Mouse (Mus musculus) liver, postnatal 0 days (tissue): Measurements from ENCODE around the gene Isoc2b. TPM values are rescaled to one million over a fixed set of nuclear protein-coding genes. Genes with fewer than 3 reads are reported as not detected.
"Not testable (repeated sequence)": the region's sequence is repeated elsewhere in the genome, so short reads cannot be mapped to it uniquely, and the experiment has no call there.

Experiments
- ATAC-seq: fragments of 200-750 bp; cut with Nextera tagmentation; 2 replicates; pipeline ENCODE4 v1.8.0; 2017; ENCODE audit warnings: mild to moderate bottlenecking, moderate library complexity
- DNase-seq: peaks from one replicate; pipeline ENCODE4 v3.0.0-alpha.2; 2016
- H3K27ac ChIP-seq: fragments of 300-500 bp; sonication (generic); 2 replicates; pipeline ENCODE4 v1.5.1; 2014; ENCODE audit warnings: antibody characterized with exemption, moderate library complexity, mild to moderate bottlenecking, low read depth
- H3K27me3 ChIP-seq: fragments of 300-500 bp; sonication (generic); 2 replicates; pipeline ENCODE4 v1.6.1; 2014; ENCODE audit warnings: low read length, control low read depth, mixed read lengths; ENCODE audit not compliant: insufficient read depth
- H3K36me3 ChIP-seq: fragments of 300-500 bp; sonication (generic); replicated peaks from 2 replicates; pipeline ENCODE4 v1.6.1; 2014; ENCODE audit warnings: mild to moderate bottlenecking, control low read depth, low read length, moderate library complexity, mixed read lengths; ENCODE audit not compliant: insufficient read depth
- H3K4me1 ChIP-seq: fragments of 300-500 bp; sonication (generic); 2 replicates; pipeline ENCODE4 v1.6.1; 2014; ENCODE audit warnings: antibody characterized with exemption, mild to moderate bottlenecking, control low read depth; ENCODE audit not compliant: insufficient read depth
- H3K4me2 ChIP-seq: fragments of 300-500 bp; sonication (generic); 2 replicates; pipeline ENCODE4 v1.6.1; 2014; ENCODE audit warnings: low read depth, mild to moderate bottlenecking, low read length, moderate library complexity, mixed read lengths
- H3K4me3 ChIP-seq: fragments of 300-500 bp; sonication (generic); 2 replicates; pipeline ENCODE4 v1.5.1; 2014; ENCODE audit warnings: low read depth, low read length
- H3K9ac ChIP-seq: fragments of 300-500 bp; sonication (generic); replicated peaks from 2 replicates; pipeline ENCODE4 v1.6.1; 2014; ENCODE audit warnings: mild to moderate bottlenecking, moderate library complexity
- H3K9me3 ChIP-seq: fragments of 300-500 bp; sonication (generic); 2 replicates; pipeline ENCODE4 v1.6.1; 2016; ENCODE audit warnings: mild to moderate bottlenecking, control low read depth, low read length, mixed read lengths
- CTCF ChIP-seq: sonication (generic); IDR thresholded peaks from 2 replicates; pipeline ENCODE4 v1.5.1; 2016; ENCODE audit warnings: antibody characterized with exemption, low read depth
- EP300 ChIP-seq: IDR thresholded peaks from 2 replicates; pipeline ENCODE4 v1.6.1; 2016; ENCODE audit warnings: antibody characterized with exemption, low read depth, mild to moderate bottlenecking
- WGBS: fragments of 180-500 bp; shearing (Covaris S2); extraction: QIAGEN DNeasy Blood & Tissue Kit; methylation state at CpG from one replicate; pipeline ENCODE4 v1.1.7; 2014; ENCODE audit not compliant: insufficient replicate concordance; 5-methylcytosine and 5-hydroxymethylcytosine counted together
- polyA plus RNA-seq: library from polyadenylated mRNA; unstranded; fragments of >200 nt; fragmentation: Nextera tagmentation; extraction: Ambion mirVana; gene quantifications from 2 replicates; pipeline ENCODE4 v1.2.1, GENCODE M21; 2015

The Isoc2b gene
- polyA plus RNA-seq, 1 experiment from 2014 or later = 8.0 TPM

DNA sequence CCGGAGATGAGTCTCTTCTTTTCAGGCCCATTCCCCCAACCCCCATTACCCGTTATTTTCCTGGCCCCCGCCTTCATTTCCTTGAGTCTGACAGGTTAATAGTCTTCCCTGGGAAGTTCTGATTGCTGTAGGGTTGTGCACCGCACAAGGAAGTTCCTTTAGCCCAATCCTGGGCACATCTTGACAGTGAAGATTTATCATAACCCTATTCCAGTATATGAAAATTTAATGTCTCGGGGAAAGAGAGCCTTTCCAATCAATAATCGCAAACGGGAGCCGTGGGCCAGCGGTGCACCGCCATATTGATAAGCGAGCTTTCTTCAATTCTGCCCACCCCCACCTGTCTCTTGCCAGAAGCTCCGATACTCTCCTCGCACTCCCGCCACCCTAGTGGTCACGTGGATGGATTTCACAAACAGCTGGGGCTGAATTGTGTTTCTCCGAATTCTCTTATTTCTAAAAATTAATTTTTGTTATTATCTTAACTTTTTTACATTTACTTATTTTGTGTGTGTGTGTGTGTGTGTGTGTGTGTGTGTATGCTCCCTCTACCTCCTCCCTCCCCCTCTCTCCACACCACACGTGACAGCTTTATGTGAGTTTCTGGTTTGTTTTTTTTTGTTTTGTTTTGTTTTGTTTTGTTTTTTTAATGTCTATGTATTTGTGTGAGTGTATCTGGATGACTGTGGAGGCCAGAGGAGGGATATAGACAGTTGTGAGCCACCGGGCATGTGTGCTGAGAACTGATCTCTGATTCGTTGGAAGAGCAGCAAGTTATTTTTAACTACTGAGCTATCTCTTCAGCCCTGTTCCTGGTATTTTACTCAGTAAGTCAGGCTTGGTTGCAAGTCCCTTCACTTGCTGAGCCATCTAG, 29.8 kb upstream of the Isoc2b start:
- 6% methylated on average over 19 of the region's 19 CpGs for WGBS
- peak; percentile 36 for DNase-seq
- TF ChIP-seq EP300 (no peak), CTCF (0 out of 2 replicates have a peak, but pooled peaks have one; percentile 1)
- Histone ChIP-seq H3K4me2 (peak overlapping the region; percentile 76), H3K36me3 (no peaks in the 10 kb centered on the region), H3K4me1 (peaks cover 16% of the 10 kb centered on the region), H3K27me3 (0 out of 2 replicates have a peak, but pooled peaks cover 4% of the 10 kb centered on the region), H3K9me3 (no peaks in the 10 kb centered on the region), H3K27ac (peak overlapping the region; percentile 37; the same call in 1 of the 2 replicates), H3K9ac (peak overlapping the region; percentile 26), H3K4me3 (peak overlapping the region; percentile 39)
- ATAC-seq = peak; percentile 56

- 33% methylated on average over 18 of the region's 18 CpGs for WGBS
- TF ChIP-seq EP300 (no peak), CTCF (no peak)
- H3K4me1 ChIP-seq = peaks cover 16% of the 10 kb centered on the region
- H3K27me3 ChIP-seq = 0 out of 2 replicates have a peak, but pooled peaks cover 4% of the 10 kb centered on the region
- H3K27ac ChIP-seq = 0 out of 2 replicates have a peak overlapping the region, but pooled peaks have one; percentile 29
- H3K4me3 ChIP-seq = peak overlapping the region; percentile 39
- peak overlapping the region; percentile 76 for H3K4me2 ChIP-seq
- H3K9me3 ChIP-seq = no peaks in the 10 kb centered on the region
- 0 out of 2 replicates have a peak, but pooled peaks cover 3% of the 10 kb centered on the region for H3K36me3 ChIP-seq
- ATAC-seq = peak; percentile 35; the same call in 1 of the 2 replicates
- no peak for DNase-seq
- H3K9ac ChIP-seq = peak overlapping the region; percentile 26; the same call in 1 of the 2 replicates
These were observed 29.0 kb upstream of the Isoc2b start for GRCm38 (mm10) chr7:4898851-4899648.

DNA sequence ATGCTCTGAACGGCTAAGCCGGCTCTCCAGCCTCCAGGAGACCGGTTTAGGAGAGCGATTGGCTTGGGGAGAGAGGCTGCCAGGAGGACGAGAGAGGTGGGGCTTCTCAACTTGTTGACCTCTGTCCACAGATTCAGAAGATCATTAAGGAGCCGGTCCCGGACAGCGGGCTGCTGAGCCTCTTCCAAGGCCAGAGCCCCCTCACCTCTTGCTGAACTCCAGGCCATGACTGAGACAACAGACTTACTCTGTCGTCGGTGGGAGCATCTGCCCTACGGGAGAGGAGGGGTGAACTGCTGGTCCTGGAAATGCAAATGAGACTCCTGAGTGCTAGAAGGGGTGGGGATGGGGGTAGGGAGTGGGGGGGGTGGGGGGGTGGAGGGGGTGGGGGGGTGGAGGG, 25.1 kb upstream of the Isoc2b start:
- ATAC-seq (no peak), DNase-seq (no peak)
- TF ChIP-seq EP300 = no peak
- peaks cover 7% of the 10 kb centered on the region; the same call in 1 of the 2 replicates for H3K36me3 ChIP-seq
- no peak overlapping the region for H3K4me3 ChIP-seq
- H3K9ac ChIP-seq = no peak overlapping the region
- 0 out of 2 replicates have a peak, but pooled peaks cover 4% of the 10 kb centered on the region for H3K27me3 ChIP-seq
- H3K27ac ChIP-seq = no peak overlapping the region
- 81% methylated on average over 9 of the region's 11 CpGs for WGBS
- H3K4me2 ChIP-seq = no peak overlapping the region
- H3K4me1 ChIP-seq = peaks cover 10% of the 10 kb centered on the region
- H3K9me3 ChIP-seq = no peaks in the 10 kb centered on the region

- H3K27me3 ChIP-seq = no peaks in the 10 kb centered on the region
- H3K36me3 ChIP-seq = 0 out of 2 replicates have a peak, but pooled peaks cover 3% of the 10 kb centered on the region
- H3K9ac ChIP-seq = no peak overlapping the region
- no peaks in the 10 kb centered on the region for H3K9me3 ChIP-seq
- H3K27ac ChIP-seq = no peak overlapping the region
- no peak for DNase-seq
- ATAC-seq = no peak
- H3K4me2 ChIP-seq = no peak overlapping the region
- TF ChIP-seq CTCF = no peak
- no peak for TF ChIP-seq EP300
- WGBS = 56% methylated on average over 4 of the region's 4 CpGs
- H3K4me1 ChIP-seq = no peaks in the 10 kb centered on the region
- no peak overlapping the region for H3K4me3 ChIP-seq
These were observed 16.6 kb upstream of the Isoc2b start for GRCm38 (mm10) chr7:4886680-4887079.

GRCm38 (mm10) chr7:4879036-4879435, 9.0 kb upstream of the Isoc2b start:
- not testable (repeated sequence) for DNase-seq, H3K27ac ChIP-seq, H3K9ac ChIP-seq, H3K27me3 ChIP-seq, H3K9me3 ChIP-seq, H3K4me3 ChIP-seq, H3K36me3 ChIP-seq, H3K4me2 ChIP-seq, ATAC-seq
- H3K4me1 ChIP-seq = peaks cover 15% of the 10 kb centered on the region
- 55% methylated on average over 1 of the region's 1 CpGs for WGBS

DNA sequence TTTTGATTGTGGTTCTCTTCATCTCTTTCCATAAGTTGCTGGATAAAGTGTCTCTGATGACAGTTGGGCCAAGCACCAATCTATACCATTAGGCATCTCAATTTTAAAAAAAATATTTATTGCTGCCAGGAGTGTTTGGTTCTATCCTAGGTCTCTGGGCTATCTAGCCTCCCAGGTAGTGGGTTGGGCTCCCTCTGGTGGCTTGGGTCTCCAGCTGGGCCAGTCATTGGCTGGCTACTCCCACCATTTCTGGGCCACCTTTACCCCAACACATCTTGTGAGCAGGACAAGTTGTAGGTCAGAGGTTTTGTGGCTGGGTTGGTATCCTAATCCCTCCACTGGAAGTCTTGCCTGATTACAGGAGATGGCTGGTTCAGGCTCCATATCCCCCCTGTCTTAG, 8.1 kb upstream of the Isoc2b start:
- Histone ChIP-seq H3K4me2 (peak overlapping the region; percentile 67), H3K9ac (peak overlapping the region; percentile 63; the same call in 1 of the 2 replicates), H3K36me3 (0 out of 2 replicates have a peak, but pooled peaks cover 3% of the 10 kb centered on the region), H3K9me3 (no peaks in the 10 kb centered on the region), H3K27me3 (no peaks in the 10 kb centered on the region), H3K4me1 (peaks cover 15% of the 10 kb centered on the region), H3K27ac (peak overlapping the region; percentile 81), H3K4me3 (peak overlapping the region; percentile 47)
- ATAC-seq (no peak), DNase-seq (peak; percentile 36)
- TF ChIP-seq EP300 (no peak), CTCF (peak; percentile 57)
